Mouse (Mus musculus) cerebellum, adult 2 months (tissue): ENCODE data around the gene Meig1. TPM values are rescaled to one million over a fixed set of nuclear protein-coding genes. Genes with fewer than 3 reads are reported as not detected.

ENCODE experiments used
- DNase-seq, 2 experiments: peaks; one replicate each; pipeline ENCODE4 v3.0.0; 2021
- H3K27ac ChIP-seq: fragments of 200-500 bp; 2 replicates; pipeline ENCODE4 v1.5.1; 2012; ENCODE audit warnings: low read length, control low read depth, inconsistent platforms; ENCODE audit not compliant: insufficient read depth
- H3K27me3 ChIP-seq: fragments of 200-500 bp; 2 replicates; pipeline ENCODE4 v1.6.1; 2012; ENCODE audit warnings: inconsistent platforms, mild to moderate bottlenecking, low read length, moderate library complexity; ENCODE audit not compliant: control insufficient read depth, insufficient read depth
- H3K4me1 ChIP-seq: fragments of 200-500 bp; 2 replicates; pipeline ENCODE4 v1.6.1; 2011; ENCODE audit warnings: low read length; ENCODE audit not compliant: control insufficient read depth, insufficient read depth
- H3K4me3 ChIP-seq: fragments of 200-500 bp; replicated peaks from 2 replicates; pipeline ENCODE3; 2011; ENCODE audit warnings: mild to moderate bottlenecking, low read depth, low read length, control low read depth; ENCODE audit not compliant: insufficient read depth
- CTCF ChIP-seq: fragments of 200-500 bp; IDR thresholded peaks from 2 replicates; pipeline ENCODE4 v1.5.1; 2011; ENCODE audit warnings: low read depth, mild to moderate bottlenecking, control low read depth, low read length, moderate library complexity, borderline replicate concordance; ENCODE audit not compliant: insufficient read depth
- POLR2A ChIP-seq: fragments of 200-500 bp; IDR thresholded peaks from 2 replicates; pipeline ENCODE4 v1.6.1; 2011; ENCODE audit warnings: low read length, control low read depth, borderline replicate concordance; ENCODE audit not compliant: insufficient read depth
- WGBS: fragments of 180-500 bp; shearing (Covaris S2); methylation state at CpG from one replicate; pipeline ENCODE4 v1.1.7; 2018; 5-methylcytosine and 5-hydroxymethylcytosine counted together
- polyA plus RNA-seq: library from polyadenylated mRNA; depleted of rRNA; stranded (reverse); fragments of >200 nt; gene quantifications from 2 replicates; pipeline ENCODE4 v1.2.3, GENCODE M21; 2012; rRNA removed

Meig1 gene
- 1.4 and 2.1 TPM in 2 replicates for polyA plus RNA-seq

- TF ChIP-seq POLR2A, result no peak
- TF ChIP-seq CTCF, result no peak
- Histone ChIP-seq H3K27ac (no peak within 1 kb of the TSS), H3K4me3 (no peak within 1 kb of the TSS), H3K27me3 (no peaks in the 10 kb centered on the region), H3K4me1 (no peaks in the 10 kb centered on the region)
- WGBS, result 65% methylated on average over 3 of the region's 3 CpGs
- DNase-seq, result no peak
Observed at GRCm38 (mm10) chr2:3422548-3422947, at the start of gene Meig1. Meig1 (minus strand) TSS chr2:3422648.

GRCm38 (mm10) chr2:3456590-3456989 lies 34.1 kb upstream of the Meig1 start:
- 83% methylated on average over 4 of the region's 4 CpGs for WGBS
- DNase-seq, result no peak
- Histone ChIP-seq H3K4me1 (no peaks in the 10 kb centered on the region), H3K27ac (no peak overlapping the region), H3K27me3 (no peaks in the 10 kb centered on the region), H3K4me3 (no peak overlapping the region)
- TF ChIP-seq POLR2A (no peak), CTCF (peak; percentile 2; the same call in 1 of the 2 replicates)

- 85% methylated on average over 3 of the region's 3 CpGs for WGBS
- H3K4me3 ChIP-seq, result no peak overlapping the region
- no peak for TF ChIP-seq CTCF
- TF ChIP-seq POLR2A, result no peak
- DNase-seq, result no peak
- H3K27me3 ChIP-seq, result no peaks in the 10 kb centered on the region
- no peaks in the 10 kb centered on the region for H3K4me1 ChIP-seq
- H3K27ac ChIP-seq, result no peak overlapping the region
Observed at GRCm38 (mm10) chr2:3453096-3453495, 30.6 kb upstream of the Meig1 start.

- DNase-seq, result no peak
- WGBS, result 68% methylated on average over 2 of the region's 2 CpGs
- TF ChIP-seq CTCF (no peak), POLR2A (no peak)
- Histone ChIP-seq H3K27ac (no peak overlapping the region), H3K4me1 (no peaks in the 10 kb centered on the region), H3K27me3 (no peaks in the 10 kb centered on the region), H3K4me3 (no peak overlapping the region)
Observed at GRCm38 (mm10) chr2:3449431-3449830, 27.0 kb upstream of the Meig1 start.

GRCm38 (mm10) chr2:3445984-3446383 lies 23.5 kb upstream of the Meig1 start:
- Histone ChIP-seq H3K27me3 (no peaks in the 10 kb centered on the region), H3K4me1 (no peaks in the 10 kb centered on the region)
- 81% methylated on average over 4 of the region's 4 CpGs for WGBS

GRCm38 (mm10) chr2:3444206-3444605 lies 21.8 kb upstream of the Meig1 start:
- Histone ChIP-seq H3K27me3 (no peaks in the 10 kb centered on the region), H3K4me1 (no peaks in the 10 kb centered on the region), H3K27ac (no peak overlapping the region), H3K4me3 (no peak overlapping the region)
- TF ChIP-seq POLR2A (no peak), CTCF (no peak)
- WGBS, result 31% methylated on average over 7 of the region's 7 CpGs
- DNase-seq, result peak; percentile 19 to 21

More at GRCm38 (mm10) chr2:3445984-3446383, 23.5 kb upstream of the Meig1 start:
- TF ChIP-seq POLR2A, result no peak
- TF ChIP-seq CTCF, result no peak
- no peak overlapping the region for H3K27ac ChIP-seq
- DNase-seq, result no peak
- H3K4me3 ChIP-seq, result no peak overlapping the region

- H3K27me3 ChIP-seq, result no peaks in the 10 kb centered on the region
- no peak overlapping the region for H3K4me3 ChIP-seq
- H3K4me1 ChIP-seq, result no peaks in the 10 kb centered on the region
- TF ChIP-seq CTCF (no peak), POLR2A (no peak)
- no peak overlapping the region for H3K27ac ChIP-seq
- no peak for DNase-seq
- 55% methylated on average over 7 of the region's 7 CpGs for WGBS
Observed at GRCm38 (mm10) chr2:3437956-3438355, 15.5 kb upstream of the Meig1 start.

GRCm38 (mm10) chr2:3435369-3436061 lies 13.1 kb upstream of the Meig1 start:
- no peaks in the 10 kb centered on the region for H3K27me3 ChIP-seq
- H3K4me3 ChIP-seq, result no peak overlapping the region
- WGBS, result 86% methylated on average over 6 of the region's 6 CpGs
- H3K4me1 ChIP-seq, result no peaks in the 10 kb centered on the region
- TF ChIP-seq POLR2A, result no peak
- no peak for TF ChIP-seq CTCF
- DNase-seq, result no peak
- H3K27ac ChIP-seq, result no peak overlapping the region
